Mouse (Mus musculus): Measurements from ENCODE around the gene Mcmbp.
"Not testable (repeated sequence)": the region's sequence is repeated elsewhere in the genome, so short reads cannot be mapped to it uniquely, and the experiment has no call there.

The Mcmbp gene

DNA sequence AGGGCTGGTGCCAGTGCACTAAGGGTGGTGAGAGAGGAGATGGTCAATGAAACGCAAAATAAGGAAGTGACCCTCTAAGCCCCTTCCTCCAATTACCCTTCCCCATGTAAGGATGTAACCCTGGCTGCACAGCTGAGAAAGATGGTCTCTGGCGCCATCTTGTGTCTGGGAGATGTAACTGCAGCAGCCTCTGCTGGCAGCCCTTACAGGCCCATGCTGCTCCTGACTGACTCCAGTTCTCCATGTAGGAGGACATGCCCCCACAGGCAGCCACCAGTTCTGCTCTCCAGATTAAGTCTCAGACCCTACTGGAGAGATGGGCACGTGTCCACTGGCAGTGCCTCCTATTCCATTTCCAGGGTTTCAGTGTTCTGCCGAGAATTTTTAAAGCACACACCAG is 34.6 kb downstream of the Mcmbp start:
- peak; percentile 35 for DNase-seq (ENCODE audit: low read depth)

GRCm38 (mm10) chr7:128699959-128700358 is 40.3 kb downstream of the Mcmbp start:
- DNase-seq (ENCODE audit: low read depth) = not testable (repeated sequence)

DNA sequence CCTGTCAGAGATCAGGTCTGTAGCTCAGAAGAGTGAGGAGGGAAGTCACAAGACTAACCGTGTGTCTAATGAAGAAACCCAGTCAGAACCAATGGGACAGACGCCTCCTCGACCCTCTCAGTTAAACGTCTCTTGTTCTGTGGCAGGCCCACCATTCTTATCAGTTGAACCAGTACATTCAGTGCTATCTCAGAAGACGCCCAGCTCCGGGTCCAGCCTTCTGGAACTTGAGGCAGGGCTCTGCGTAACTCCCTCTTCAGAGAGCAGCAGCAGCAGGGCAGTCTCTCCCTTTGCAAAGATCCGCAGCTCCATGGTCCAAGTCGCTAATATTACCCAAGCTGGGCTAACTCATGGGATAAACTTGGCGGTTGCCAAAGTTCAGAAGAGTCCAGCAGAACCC is 45.4 kb downstream of the Mcmbp start:
- no peak for DNase-seq (ENCODE audit: low read depth)

- DNase-seq (ENCODE audit: low read depth) = no peak
Observed at GRCm38 (mm10) chr7:128692163-128692562, 48.1 kb downstream of the Mcmbp start.

GRCm38 (mm10) chr7:128690796-128691195 is 49.5 kb downstream of the Mcmbp start:
- no peak for DNase-seq (ENCODE audit: low read depth)

DNA sequence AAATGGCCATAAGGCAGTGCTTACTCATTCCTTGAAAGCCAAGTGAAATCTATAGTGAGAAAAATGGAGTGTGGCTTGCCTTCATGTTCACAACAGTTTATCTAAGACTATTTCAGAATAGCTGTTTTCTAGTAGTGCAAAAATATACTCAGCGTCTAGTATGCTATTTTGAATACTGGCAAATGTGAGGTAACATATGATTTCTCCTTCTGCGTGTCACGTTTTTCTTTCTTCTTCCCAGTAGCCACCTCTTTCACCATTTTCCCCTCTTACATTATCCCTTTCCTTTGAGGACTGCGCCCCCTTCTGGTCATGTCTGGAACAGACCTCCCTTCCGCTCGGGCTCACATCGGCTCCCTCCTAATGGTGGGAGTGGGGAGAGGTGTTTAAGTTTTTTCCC is 50.2 kb downstream of the Mcmbp start:
- peak; percentile 87 for DNase-seq (ENCODE audit: low read depth)

DNA sequence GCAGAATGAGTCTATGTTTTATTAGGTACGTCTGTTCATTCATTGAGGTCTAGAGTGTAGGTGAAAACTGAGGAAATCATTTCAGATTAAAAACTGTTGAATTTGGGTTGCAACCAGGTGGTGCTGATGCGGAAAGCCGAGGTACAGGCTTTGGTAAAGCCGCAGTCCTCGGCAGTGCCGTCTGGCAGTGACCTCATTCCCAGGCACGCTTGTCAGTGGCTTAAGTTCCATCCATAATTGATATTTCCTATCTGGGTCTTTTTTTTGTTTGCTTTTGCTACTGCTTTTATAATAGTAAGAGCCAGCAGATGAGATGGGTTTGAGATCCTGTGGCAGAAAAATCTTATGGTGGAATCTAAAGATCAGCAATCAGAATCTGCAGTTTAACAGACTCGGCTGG is 50.9 kb downstream of the Mcmbp start:
- DNase-seq (ENCODE audit: low read depth) = no peak

GRCm38 (mm10) chr7:128687821-128688564 is 52.3 kb downstream of the Mcmbp start:
- peak; percentile 33 for DNase-seq (ENCODE audit: low read depth)

GRCm38 (mm10) chr7:128678546-128678945 is 61.7 kb downstream of the Mcmbp start:
- no peak for DNase-seq (ENCODE audit: low read depth)

GRCm38 (mm10) chr7:128672408-128673010 is 67.8 kb downstream of the Mcmbp start:
- DNase-seq (ENCODE audit: low read depth) = peak; percentile 73

DNA sequence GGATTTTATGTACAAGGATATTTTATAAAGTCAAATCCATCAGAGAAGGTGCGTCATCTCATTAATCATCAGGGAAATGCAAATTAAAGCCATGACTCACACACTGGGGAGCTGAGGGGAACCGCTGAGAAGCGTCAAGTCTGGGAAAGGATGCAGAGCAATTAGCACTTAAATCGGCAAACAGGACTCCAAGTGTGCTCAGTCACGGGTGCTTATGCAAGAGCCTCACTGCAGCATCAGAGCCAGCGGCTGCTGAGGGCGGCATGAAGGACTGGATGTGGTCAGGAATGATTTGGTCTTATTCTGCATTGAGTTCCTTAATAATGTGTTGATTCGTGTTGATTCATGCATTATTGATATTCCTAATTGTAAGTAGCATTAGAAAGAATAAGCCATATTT is 68.3 kb downstream of the Mcmbp start:
- peak; percentile 41 for DNase-seq (ENCODE audit: low read depth)

GRCm38 (mm10) chr7:128668831-128669230 is 71.5 kb downstream of the Mcmbp start:
- no peak for DNase-seq (ENCODE audit: low read depth)

DNA sequence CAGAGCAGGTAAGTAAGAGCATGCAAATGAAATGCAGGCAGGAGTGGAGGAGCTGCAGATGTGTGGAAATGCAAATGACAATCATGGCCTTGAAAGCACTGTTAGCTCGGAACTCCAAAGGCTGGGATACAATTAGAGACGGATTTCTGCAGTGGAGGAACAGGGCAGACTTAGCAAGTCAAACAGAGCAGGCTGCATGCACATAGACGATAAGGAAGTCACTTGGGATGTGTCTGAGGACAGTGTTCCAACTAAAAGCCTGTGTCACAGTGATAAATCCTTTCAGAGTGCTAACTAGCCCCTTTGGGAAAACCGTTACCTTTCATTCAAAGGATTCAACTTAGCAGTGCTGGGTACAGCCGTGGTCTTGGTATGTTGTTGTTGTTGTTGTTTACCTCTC is 72.5 kb downstream of the Mcmbp start:
- no peak for DNase-seq (ENCODE audit: low read depth)

- DNase-seq (ENCODE audit: low read depth) = no peak
Observed at GRCm38 (mm10) chr7:128664861-128665377, 75.4 kb downstream of the Mcmbp start.

- DNase-seq (ENCODE audit: low read depth) = no peak
Observed at GRCm38 (mm10) chr7:128663906-128664305, 76.4 kb downstream of the Mcmbp start.

- no peak for DNase-seq (ENCODE audit: low read depth)
Observed at GRCm38 (mm10) chr7:128656970-128657369, 83.3 kb downstream of the Mcmbp start.

Measured in c-Kit-positive CD71-negative TER-119-negative erythroid progenitor cells, embryonic 14.5 days (primary cell).